Comparison of ENCODE assay signal across 24 mouse cellular contexts in genomic region chr15:81101316-81101715, GRCm38 (mm10).
DNase-seq lines count a peak whose midpoint lies in the region; TF ChIP-seq lines count a peak whose summit lies in the region.
"Had no signal": no experiment of that assay in that cellular context is flagged by ENCODE, and none has a peak within 500 bp of the region (broad histone marks: within the 10 kb centered on the region; RNA-seq: fewer than 3 reads in every experiment).

No protein-coding gene starts in this region.

- TF ChIP-seq CTCF in layer of hippocampus, adult 2 months (conservative IDR thresholded peaks at IDR 0.05), result no peak

- no peaks in the 10 kb centered on the region for H3K9me3 ChIP-seq in embryonic facial prominence, embryonic 10.5 days
- H3K9me3 ChIP-seq: forebrain, embryonic 15.5 days; heart, embryonic 12.5 days; hindbrain, embryonic 10.5 days; limb, embryonic 15.5 days; megakaryocyte, embryonic 14.5 days; midbrain, embryonic 13.5 days; neural tube, embryonic 13.5 days had no signal

- peak overlapping the region; percentile 60; the same call in 1 of the 2 replicates for H3K4me3 ChIP-seq in layer of hippocampus, adult 2 months
- H3K4me3 ChIP-seq in embryonic facial prominence, embryonic 10.5 days, result no peak overlapping the region
- H3K4me3 ChIP-seq: forebrain, embryonic 15.5 days; heart, embryonic 12.5 days; hindbrain, embryonic 10.5 days; limb, embryonic 15.5 days; midbrain, embryonic 13.5 days; neural tube, embryonic 13.5 days had no signal

- peaks cover 49% of the 10 kb centered on the region for H3K4me1 ChIP-seq in embryonic facial prominence, embryonic 10.5 days

- no peak for DNase-seq in layer of hippocampus, adult 2 months (ENCODE audit: low spot score in 2 of 2)
- no peak for DNase-seq in layer of hippocampus, adult 11-12 months (ENCODE audit: low spot score)
- peak; percentile 27 for DNase-seq in A20 (ENCODE audit: low read depth, low spot score)
- DNase-seq in T-cell, adult 2 months (ENCODE audit: low spot score), result peak; percentile 69
- peak; percentile 82 for DNase-seq in naive thymus-derived CD4-positive, alpha-beta T cell, adult 2 months (ENCODE audit: low read depth)
- DNase-seq in embryonic facial prominence, embryonic 10.5 days (ENCODE audit: low spot score), result no peak
- no peak for DNase-seq in frontal cortex, postnatal 14 days (ENCODE audit: low spot score in 2 of 2)
- DNase-seq: adrenal gland, postnatal 14 days; cerebellum, adult 9-11 months; gastrocnemius, postnatal 25 days; heart, adult 18-20 months; heart, postnatal 10 days; kidney, postnatal 25 days; left cerebral cortex, postnatal 4 days; lung, adult 18-20 months; lung, postnatal 14 days; thymus, adult 18-20 months had no signal

- no peaks in the 10 kb centered on the region for H3K36me3 ChIP-seq in embryonic facial prominence, embryonic 10.5 days (replicated peaks)
- H3K36me3 ChIP-seq: forebrain, embryonic 15.5 days; heart, embryonic 12.5 days; hindbrain, embryonic 10.5 days; limb, embryonic 15.5 days; midbrain, embryonic 13.5 days; neural tube, embryonic 13.5 days had no signal

- no peaks in the 10 kb centered on the region for H3K27me3 ChIP-seq in embryonic facial prominence, embryonic 10.5 days (replicated peaks; ENCODE audit: low read depth, poor library complexity, severe bottlenecking)
- H3K27me3 ChIP-seq: forebrain, embryonic 15.5 days; heart, embryonic 12.5 days; limb, embryonic 15.5 days; megakaryocyte, embryonic 14.5 days; midbrain, embryonic 13.5 days; neural tube, embryonic 13.5 days had no signal

- 76% methylated on average over 5 of the region's 5 CpGs for WGBS in embryonic facial prominence, embryonic 10.5 days

- H3K27ac ChIP-seq in layer of hippocampus, adult 2 months, result peak overlapping the region; percentile 92; the same call in 1 of the 2 replicates
- H3K27ac ChIP-seq in embryonic facial prominence, embryonic 10.5 days (replicated peaks), result no peak overlapping the region
- H3K27ac ChIP-seq: forebrain, embryonic 15.5 days; hindbrain, embryonic 10.5 days; limb, embryonic 15.5 days; midbrain, embryonic 13.5 days; neural tube, embryonic 13.5 days had no signal

Comparison
In these comparisons a context has a peak if more than half of its experiments do, and no peak if none do; other contexts are left out.
1. DNase-seq: peak in A20 (single experiment), T-cell, adult 2 months (single experiment) and naive thymus-derived CD4-positive, alpha-beta T cell, adult 2 months (single experiment); none in layer of hippocampus, adult 2 months (0 of 2), layer of hippocampus, adult 11-12 months (single experiment), embryonic facial prominence, embryonic 10.5 days (single experiment) and frontal cortex, postnatal 14 days (0 of 2).